Mouse (Mus musculus) lung, adult 2 months (tissue): ENCODE measurements around the gene Cd72.

ENCODE experiments used
- CTCF ChIP-seq: fragments of 200-500 bp; IDR thresholded peaks from 2 replicates; pipeline ENCODE4 v1.5.1; 2011; ENCODE audit warnings: mild to moderate bottlenecking, low read length, control low read depth; ENCODE audit not compliant: insufficient read depth
- POLR2A ChIP-seq: fragments of 200-500 bp; IDR thresholded peaks from 2 replicates; pipeline ENCODE4 v1.6.1; 2011; ENCODE audit warnings: low read depth, mild to moderate bottlenecking, control low read depth, low read length, borderline replicate concordance; ENCODE audit errors: extremely low read depth

DNA sequence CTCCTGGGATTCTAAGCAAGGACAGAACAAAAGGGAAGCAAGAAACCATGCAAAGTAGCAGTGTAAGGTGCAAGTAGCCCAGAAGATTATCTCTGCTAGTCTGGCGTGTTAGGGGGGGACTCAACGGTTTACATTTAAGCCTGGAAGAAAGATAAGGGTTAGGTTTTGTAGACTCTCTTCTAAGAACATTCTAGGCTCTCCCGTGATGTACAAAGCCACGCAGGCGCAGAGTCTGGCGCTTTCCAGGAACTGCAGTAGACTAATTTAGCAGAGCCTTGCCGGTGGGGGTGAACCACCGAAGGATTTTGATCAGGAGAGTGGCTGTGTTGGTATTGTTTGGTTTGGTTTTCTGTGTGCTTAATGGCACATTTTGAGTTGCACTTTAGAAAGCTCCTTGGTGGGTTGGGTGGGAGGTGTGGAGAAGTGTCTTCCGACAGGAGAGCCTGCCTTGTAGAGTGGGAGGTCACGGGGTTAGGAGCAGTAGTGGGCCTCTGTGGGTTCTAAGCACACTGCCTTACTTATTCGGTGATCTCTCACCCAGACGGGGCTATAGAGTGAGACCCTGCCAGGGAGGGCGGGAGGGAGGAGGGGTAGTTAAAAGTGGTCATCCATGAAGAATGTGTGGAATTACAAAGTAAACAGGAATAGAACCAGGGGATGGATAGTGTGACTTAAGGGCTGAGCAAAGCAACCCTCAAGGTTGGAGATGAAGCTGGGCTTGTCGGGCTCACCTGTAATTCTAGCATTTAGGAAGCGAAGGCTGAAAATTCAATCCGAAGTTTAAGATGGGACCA is 37.0 kb downstream of the Cd72 start:
- TF ChIP-seq CTCF (no peak), POLR2A (no peak)
